13 mouse cellular contexts compared by ENCODE assay signal in genomic region chr6:145886277-145886676, GRCm38 (mm10). TPM values are rescaled to one million over a fixed set of nuclear protein-coding genes. Genes with fewer than 3 reads are reported as not detected.
DNase-seq lines count a peak whose midpoint lies in the region; ATAC-seq and TF ChIP-seq lines count a peak whose summit lies in the region.
"Had no signal": no experiment of that assay in that cellular context is flagged by ENCODE, and none has a peak within 500 bp of the region (broad histone marks: within the 10 kb centered on the region; RNA-seq: fewer than 3 reads in every experiment).

No protein-coding gene starts in this region.

- TF ChIP-seq POLR2A in lung, adult 2 months (IDR thresholded peaks at IDR 0.05; ENCODE audit: borderline replicate concordance, extremely low read depth, low read depth, low read length), result no peak

- no peak overlapping the region for H3K27ac ChIP-seq in lung, embryonic 14.5 days (ENCODE audit: low read depth)
- H3K27ac ChIP-seq in heart, embryonic 13.5 days (replicated peaks), result peak overlapping the region; percentile 76
- H3K27ac ChIP-seq: forebrain, embryonic 10.5 days; limb, embryonic 12.5 days had no signal

- peak; percentile 38 for DNase-seq in lung, embryonic 14.5 days
- no peak for DNase-seq in lung, adult 2 months
- DNase-seq in heart, adult 11 months, result peak; percentile 95
- DNase-seq in lung, postnatal 10 days, result peak; percentile 43
- no peak for DNase-seq in cerebellum, postnatal 14 days
- DNase-seq in cerebellum, postnatal 36 days, result no peak
- DNase-seq: cerebellum, adult 8-10 months; kidney, postnatal 14 days; thymus, adult 18-20 months had no signal

- H3K9ac ChIP-seq in lung, embryonic 14.5 days, result no peak overlapping the region
- no peak overlapping the region for H3K9ac ChIP-seq in heart, embryonic 13.5 days
- H3K9ac ChIP-seq: limb, embryonic 12.5 days had no signal

- no peak for ATAC-seq in lung, embryonic 14.5 days (ENCODE audit: insufficient read depth)
- ATAC-seq in heart, embryonic 13.5 days (ENCODE audit: extremely low read depth, insufficient number of reproducible peaks, low FRiP score, low TSS enrichment), result peak; percentile 69; the same call in 1 of the 2 replicates
- ATAC-seq in megakaryocyte, adult 5-6 weeks (ENCODE audit: poor library complexity, severe bottlenecking), result no peak

- no peaks in the 10 kb centered on the region for H3K9me3 ChIP-seq in lung, embryonic 14.5 days (ENCODE audit: low read depth, low read length)
- no peaks in the 10 kb centered on the region for H3K9me3 ChIP-seq in heart, embryonic 13.5 days
- H3K9me3 ChIP-seq: forebrain, embryonic 10.5 days; limb, embryonic 12.5 days had no signal

- WGBS in lung, embryonic 14.5 days, result 50% methylated on average over 8 of the region's 8 CpGs
- WGBS in lung, adult 2 months, result 52% methylated on average over 8 of the region's 8 CpGs
- 22% methylated on average over 8 of the region's 8 CpGs for WGBS in heart, embryonic 13.5 days

- H3K4me3 ChIP-seq in lung, embryonic 14.5 days (ENCODE audit: low read depth, low read length), result no peak overlapping the region
- no peak overlapping the region for H3K4me3 ChIP-seq in lung, adult 2 months (replicated peaks; ENCODE audit: extremely low read depth, low read depth, low read length)
- H3K4me3 ChIP-seq in heart, embryonic 13.5 days, result no peak overlapping the region
- H3K4me3 ChIP-seq: forebrain, embryonic 10.5 days; limb, embryonic 12.5 days had no signal

- no peak overlapping the region for H3K4me2 ChIP-seq in lung, embryonic 14.5 days
- H3K4me2 ChIP-seq in heart, embryonic 13.5 days, result peak overlapping the region; percentile 36
- H3K4me2 ChIP-seq: limb, embryonic 12.5 days had no signal

- H3K36me3 ChIP-seq in lung, embryonic 14.5 days (ENCODE audit: insufficient read depth), result no peaks in the 10 kb centered on the region
- no peaks in the 10 kb centered on the region for H3K36me3 ChIP-seq in heart, embryonic 13.5 days
- H3K36me3 ChIP-seq: forebrain, embryonic 10.5 days; limb, embryonic 12.5 days had no signal

- no peaks in the 10 kb centered on the region for H3K4me1 ChIP-seq in lung, embryonic 14.5 days (ENCODE audit: insufficient read depth)
- H3K4me1 ChIP-seq in lung, adult 2 months (ENCODE audit: control insufficient read depth, insufficient read depth, low read length), result no peaks in the 10 kb centered on the region; the same call in none of the 2 replicates
- H3K4me1 ChIP-seq in heart, embryonic 13.5 days, result peaks cover 15% of the 10 kb centered on the region
- H3K4me1 ChIP-seq: forebrain, embryonic 10.5 days; limb, embryonic 12.5 days had no signal

- H3K27me3 ChIP-seq in lung, embryonic 14.5 days (ENCODE audit: insufficient read depth, low read length), result no peaks in the 10 kb centered on the region
- H3K27me3 ChIP-seq in heart, embryonic 13.5 days (replicated peaks), result no peaks in the 10 kb centered on the region
- H3K27me3 ChIP-seq: limb, embryonic 12.5 days had no signal

- TF ChIP-seq CTCF in lung, embryonic 14.5 days (IDR thresholded peaks at IDR 0.05; ENCODE audit: low read depth), result no peak
- no peak for TF ChIP-seq CTCF in lung, adult 2 months (IDR thresholded peaks at IDR 0.05; ENCODE audit: insufficient read depth, low read length)

RNA-seq across cellular contexts. Expression of gene Bhlhe41, which starts 20.9 kb away (rescaled TPM):
- polyA plus RNA-seq in lung, embryonic 14.5 days (2014; fragmentation: Nextera tagmentation; extraction: Ambion mirVana), result 0.53 and 1.1 TPM in 2 replicates
- 5.2 and 10.1 TPM in 2 replicates for polyA plus RNA-seq in lung, adult 2 months (2012; rRNA removed)
- polyA plus RNA-seq in heart, embryonic 13.5 days (2015; fragmentation: Nextera tagmentation; extraction: Ambion mirVana), result 4.9 and 6.6 TPM in 2 replicates
- 0.02 TPM in 1 of 2 replicates, not detected in the other for total RNA-seq in megakaryocyte, adult 5-6 weeks (2015)
- total RNA-seq in megakaryocyte, adult 5-6 weeks (2017), result not detected in 2 replicates

RNA-seq across cellular contexts. Expression of gene Sspn, which starts 45.2 kb away (rescaled TPM):
- 7.4 and 8.2 TPM in 2 replicates for polyA plus RNA-seq in lung, embryonic 14.5 days (2014; fragmentation: Nextera tagmentation; extraction: Ambion mirVana)
- polyA plus RNA-seq in lung, adult 2 months (2012; rRNA removed), result 7.0 and 10.1 TPM in 2 replicates
- 53.4 and 57.1 TPM in 2 replicates for polyA plus RNA-seq in heart, embryonic 13.5 days (2015; fragmentation: Nextera tagmentation; extraction: Ambion mirVana)
- not detected in 2 replicates for total RNA-seq in megakaryocyte, adult 5-6 weeks (2015)
- total RNA-seq in megakaryocyte, adult 5-6 weeks (2017), result not detected in 2 replicates

Comparison
In these comparisons a context has a peak if more than half of its experiments do, and no peak if none do; other contexts are left out.
1. DNase-seq: peak in lung, embryonic 14.5 days (single experiment), heart, adult 11 months (single experiment) and lung, postnatal 10 days (single experiment); none in lung, adult 2 months (single experiment), cerebellum, postnatal 14 days (0 of 2) and cerebellum, postnatal 36 days (0 of 2).